Mouse (Mus musculus) intestine, embryonic 16.5 days (tissue): Measurements from ENCODE around the gene Noc2l. TPM values are rescaled to one million over a fixed set of nuclear protein-coding genes. Genes with fewer than 3 reads are reported as not detected.

Experiments
- ATAC-seq: fragments of 200-750 bp; cut with Nextera tagmentation; 2 replicates; pipeline ENCODE4 v1.8.0; 2017; ENCODE audit warnings: moderate TSS enrichment, moderate library complexity
- H3K27ac ChIP-seq: fragments of 300-500 bp; sonication (generic); 2 replicates; pipeline ENCODE4 v1.5.1; 2014; ENCODE audit warnings: mild to moderate bottlenecking, low read length
- H3K27me3 ChIP-seq: fragments of 300-500 bp; sonication (generic); replicated peaks from 2 replicates; pipeline ENCODE4 v1.6.1; 2014; ENCODE audit warnings: low read length, control low read depth, mixed read lengths; ENCODE audit not compliant: control insufficient read depth, insufficient read depth
- H3K36me3 ChIP-seq: fragments of 300-500 bp; sonication (generic); 2 replicates; pipeline ENCODE4 v1.6.1; 2014; ENCODE audit warnings: low read length, control low read depth; ENCODE audit not compliant: control insufficient read depth, insufficient read depth
- H3K4me1 ChIP-seq: fragments of 300-500 bp; sonication (generic); 2 replicates; pipeline ENCODE4 v1.6.1; 2014; ENCODE audit warnings: low read length, control low read depth, mixed read lengths; ENCODE audit not compliant: control insufficient read depth, insufficient read depth
- H3K4me2 ChIP-seq: fragments of 300-500 bp; sonication (generic); 2 replicates; pipeline ENCODE4 v1.6.1; 2014; ENCODE audit warnings: low read depth, low read length, control low read depth
- H3K4me3 ChIP-seq: fragments of 300-500 bp; sonication (generic); 2 replicates; pipeline ENCODE4 v1.5.1; 2014; ENCODE audit warnings: mild to moderate bottlenecking, low read length
- H3K9ac ChIP-seq: fragments of 300-500 bp; sonication (generic); 2 replicates; pipeline ENCODE4 v1.6.1; 2014; ENCODE audit warnings: low read depth, low read length
- H3K9me3 ChIP-seq: fragments of 300-500 bp; sonication (generic); 2 replicates; pipeline ENCODE4 v1.6.1; 2016; ENCODE audit warnings: low read length, control low read depth; ENCODE audit not compliant: control insufficient read depth
- WGBS: fragments of 180-500 bp; shearing (Covaris S2); extraction: QIAGEN DNeasy Blood & Tissue Kit; methylation state at CpG from one replicate; pipeline ENCODE4 v1.1.7; 2014; 5-methylcytosine and 5-hydroxymethylcytosine counted together
- microRNA-seq: library from miRNA; unstranded; fragments of <30 nt; microRNA quantifications from one replicate; pipeline ENCODE4, GENCODE M21; 2016
- polyA plus RNA-seq: library from polyadenylated mRNA; unstranded; fragments of >200 nt; fragmentation: Nextera tagmentation; extraction: Ambion mirVana; gene quantifications from 2 replicates; pipeline ENCODE4 v1.2.1, GENCODE M21; 2015

Gene Noc2l
- polyA plus RNA-seq, 1 experiment from 2014 or later: 69.1 TPM

GRCm38 (mm10) chr4:156254361-156255077, 18.7 kb downstream of the Noc2l start:
- Histone ChIP-seq H3K9ac (no peak overlapping the region), H3K27me3 (peaks cover 26% of the 10 kb centered on the region), H3K4me3 (0 out of 2 replicates have a peak overlapping the region, but pooled peaks have one; percentile 5), H3K27ac (no peak overlapping the region), H3K4me2 (peak overlapping the region; percentile 15; the same call in 1 of the 2 replicates), H3K4me1 (peaks cover 10% of the 10 kb centered on the region), H3K36me3 (no peaks in the 10 kb centered on the region), H3K9me3 (no peaks in the 10 kb centered on the region)
- 3% methylated on average over 30 of the region's 30 CpGs for WGBS
- ATAC-seq: peak; percentile 65

GRCm38 (mm10) chr4:156255078-156255839, 19.4 kb downstream of the Noc2l start, which contains the start of gene Samd11:
Gene Samd11 (minus strand): TSS chr4:156255657.
- Histone ChIP-seq H3K4me1 (peaks cover 10% of the 10 kb centered on the region), H3K27ac (no peak within 1 kb of the TSS), H3K27me3 (peaks cover 26% of the 10 kb centered on the region), H3K36me3 (no peaks in the 10 kb centered on the region), H3K4me2 (peak within 1 kb of the TSS; percentile 15; the same call in 1 of the 2 replicates), H3K9ac (no peak within 1 kb of the TSS), H3K9me3 (no peaks in the 10 kb centered on the region), H3K4me3 (0 out of 2 replicates have a peak within 1 kb of the TSS, but pooled peaks have one; percentile 5)
- peak; percentile 55 for ATAC-seq
- 8% methylated on average over 26 of the region's 26 CpGs for WGBS

Small RNA genes lying within 50 kb of the gene (microRNA-seq; reads per million reads assigned to microRNA genes)
- 3.0 reads per million, percentile 7 among the genes with 10 or more reads in this experiment for gene Mir7658

Other genes starting within 250 kb of the Noc2l start
- 11.7 and 12.0 TPM in 2 replicates for gene B3galt6, start 243.4 kb upstream of the Noc2l start, polyA plus RNA-seq
- 165 and 171 TPM in 2 replicates for gene Sdf4, start 243.1 kb upstream of the Noc2l start, polyA plus RNA-seq
- gene Tnfrsf4, start 222.2 kb upstream of the Noc2l start, polyA plus RNA-seq: 0.55 and 0.86 TPM in 2 replicates
- gene Tnfrsf18, start 209.8 kb upstream of the Noc2l start, polyA plus RNA-seq: 1.0 and 1.4 TPM in 2 replicates
- gene Ttll10, start 176.6 kb upstream of the Noc2l start, polyA plus RNA-seq: 4.2 and 4.7 TPM in 2 replicates
- 21.4 and 22.3 TPM in 2 replicates for gene 9430015G10Rik, start 126.0 kb upstream of the Noc2l start, polyA plus RNA-seq
- gene Rnf223, start 105.5 kb upstream of the Noc2l start, polyA plus RNA-seq: 0.09 and 0.10 TPM in 2 replicates
- 35.9 and 38.0 TPM in 2 replicates for gene Agrn, start 38.5 kb upstream of the Noc2l start, polyA plus RNA-seq
- 1.8 and 2.9 TPM in 2 replicates for gene Isg15, start 35.2 kb upstream of the Noc2l start, polyA plus RNA-seq
- gene AW011738, start 32.7 kb upstream of the Noc2l start, polyA plus RNA-seq: 2.1 and 2.3 TPM in 2 replicates
- gene Perm1, start 20.1 kb upstream of the Noc2l start, polyA plus RNA-seq: 0.20 and 0.35 TPM in 2 replicates
- 11.7 and 13.8 TPM in 2 replicates for gene Plekhn1, start 1.2 kb upstream of the Noc2l start, polyA plus RNA-seq
- gene Samd11, start 19.6 kb downstream of the Noc2l start, polyA plus RNA-seq: 0.53 and 1.2 TPM in 2 replicates
- not detected in 2 replicates for gene Vmn2r-ps159, start 95.1 kb downstream of the Noc2l start, polyA plus RNA-seq